Mouse (Mus musculus): ENCODE measurements at regions not wholly inside any gene's neighbourhood (a gene's known extent, or its start where the extent isn't known, plus 50 kb on each side); places are given as distances from the start of the nearest gene placed in this dataset.

DNA sequence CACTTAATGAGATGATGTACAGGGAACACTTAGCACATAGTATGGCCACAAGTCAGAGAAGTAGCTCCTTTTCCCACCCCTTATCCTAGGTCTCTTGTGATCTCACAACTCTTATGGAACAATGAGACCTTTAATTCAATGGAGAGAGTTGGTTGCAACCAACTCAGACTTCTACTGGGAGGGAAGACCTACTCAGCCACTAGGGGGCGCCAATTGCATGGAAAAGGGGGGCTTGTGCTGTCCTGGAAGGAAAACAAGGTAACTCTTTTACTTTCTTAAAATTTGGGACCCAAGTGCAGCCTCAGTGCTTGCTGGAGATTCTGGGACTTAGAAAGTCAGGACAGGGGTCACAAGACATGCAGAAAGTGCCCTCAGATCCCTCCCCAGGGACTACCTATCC is 60.7 kb upstream of the Kcnj15 start:
- peak; percentile 38 for DNase-seq

DNA sequence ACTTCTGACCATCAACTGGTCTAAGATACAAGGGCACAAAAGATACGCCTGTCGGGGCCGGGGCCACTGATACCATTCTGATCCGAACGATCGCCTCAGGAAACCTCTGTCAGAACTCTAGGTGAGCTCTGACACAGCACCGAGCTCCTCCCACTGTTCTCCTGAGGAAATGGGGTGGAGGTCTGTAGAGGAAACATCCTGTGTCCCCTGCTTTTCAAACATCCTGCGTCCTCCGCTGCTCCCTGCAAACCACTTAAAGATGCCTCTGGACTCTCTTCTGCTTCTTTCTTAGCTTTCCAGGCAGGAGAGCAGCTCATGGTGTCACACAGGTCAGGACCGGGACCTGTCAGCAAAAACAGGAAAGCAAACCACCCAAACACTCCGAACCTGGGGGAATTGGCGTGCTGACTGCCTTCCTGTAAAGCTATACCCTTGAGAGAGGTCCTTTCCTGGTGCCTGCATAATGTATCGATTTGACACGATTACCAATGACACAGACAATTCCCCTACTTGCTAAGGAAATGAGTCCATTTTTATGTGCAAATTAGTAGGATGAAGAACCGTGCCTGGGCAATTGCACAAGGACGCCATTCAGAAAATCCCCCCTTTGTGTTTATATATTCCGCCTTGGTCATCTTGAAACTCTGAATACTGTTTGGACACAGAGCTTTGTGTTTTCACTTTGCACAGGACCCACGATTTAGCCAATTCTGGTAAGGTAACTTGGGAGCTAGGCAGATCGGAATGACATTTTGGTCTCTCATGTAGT is 58.4 kb upstream of the Kcnj15 start:
- no peak for DNase-seq

DNA sequence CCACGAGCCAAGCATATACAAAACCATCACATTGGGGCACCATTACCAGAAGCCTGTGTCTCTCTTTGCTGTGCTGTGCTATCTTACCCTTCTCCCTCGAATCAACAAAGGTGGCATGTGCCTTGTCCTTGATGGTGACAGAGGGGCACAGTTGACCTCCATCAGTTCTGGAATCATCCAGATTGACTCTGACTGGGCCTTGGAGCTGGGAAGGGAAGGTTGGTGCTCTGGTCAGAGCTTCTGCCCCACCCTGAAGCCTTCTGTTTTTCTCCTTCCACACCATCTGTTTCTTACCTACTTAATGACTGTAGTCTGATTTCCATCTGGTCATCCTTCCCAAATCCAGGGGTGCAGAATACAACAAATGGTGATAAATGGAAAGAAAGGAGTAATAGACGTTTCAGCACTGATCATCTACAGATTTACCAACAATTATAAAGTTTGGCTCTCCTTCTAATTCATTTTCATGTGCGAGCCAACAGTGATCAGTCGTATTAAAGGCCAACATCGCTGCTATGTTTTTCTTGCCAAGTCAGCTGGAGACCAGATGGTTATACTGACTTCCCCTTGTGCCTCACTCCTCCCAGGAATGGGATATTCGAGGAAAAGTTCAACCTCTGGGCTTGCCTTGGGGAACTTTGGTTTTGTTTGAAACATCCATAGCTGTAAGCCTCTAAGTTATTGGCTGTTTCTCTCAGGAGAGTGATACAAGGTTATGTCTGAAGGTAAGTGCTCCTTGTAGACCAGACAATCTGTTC is 55.1 kb upstream of the Kcnj15 start:
- DNase-seq, result peak; percentile 33

DNA sequence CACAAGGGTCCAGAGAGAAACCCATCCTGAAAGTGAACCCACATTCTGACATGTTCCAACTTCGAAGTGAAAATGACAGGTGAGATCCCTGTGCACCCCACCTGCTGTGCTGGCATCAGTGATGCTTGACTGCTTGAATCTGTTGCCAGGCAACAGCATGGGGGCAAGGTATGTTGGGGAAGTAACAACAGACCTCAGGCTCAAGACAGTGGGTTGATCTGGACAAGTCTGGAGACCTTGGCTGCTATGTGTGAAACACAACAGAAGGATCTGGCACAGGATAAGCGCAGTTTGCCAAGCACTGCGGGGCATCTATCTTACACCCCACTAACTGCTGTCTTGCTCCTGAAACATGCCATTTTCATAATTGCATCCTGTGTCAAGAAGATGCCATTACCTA is 54.3 kb upstream of the Kcnj15 start:
- DNase-seq, result peak; percentile 71

GRCm38 (mm10) chr16:95203790-95204189 is 53.6 kb upstream of the Kcnj15 start:
- no peak for DNase-seq

DNA sequence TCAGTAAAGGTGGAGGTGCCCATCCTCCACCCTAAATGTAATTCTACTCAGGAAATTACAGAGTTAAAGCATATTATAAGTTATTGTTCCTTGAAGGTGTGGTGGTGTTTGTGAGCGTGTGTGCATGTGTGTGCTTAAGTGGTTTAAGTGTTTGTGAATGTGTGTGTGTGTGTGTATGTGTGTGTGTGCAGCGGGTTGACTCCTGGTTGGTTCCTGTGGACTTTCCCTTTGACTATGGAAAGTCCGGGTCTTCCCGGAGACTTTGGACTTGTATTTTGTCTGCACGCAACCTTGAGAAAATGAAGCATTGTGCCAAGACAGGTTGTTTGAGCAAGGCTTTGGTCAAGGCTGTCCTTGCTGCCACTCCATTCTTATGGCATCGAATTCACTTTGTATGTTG is 52.9 kb upstream of the Kcnj15 start:
- no peak for DNase-seq

- no peak for DNase-seq
Measured at GRCm38 (mm10) chr16:95206445-95206844, 50.9 kb upstream of the Kcnj15 start.

DNA sequence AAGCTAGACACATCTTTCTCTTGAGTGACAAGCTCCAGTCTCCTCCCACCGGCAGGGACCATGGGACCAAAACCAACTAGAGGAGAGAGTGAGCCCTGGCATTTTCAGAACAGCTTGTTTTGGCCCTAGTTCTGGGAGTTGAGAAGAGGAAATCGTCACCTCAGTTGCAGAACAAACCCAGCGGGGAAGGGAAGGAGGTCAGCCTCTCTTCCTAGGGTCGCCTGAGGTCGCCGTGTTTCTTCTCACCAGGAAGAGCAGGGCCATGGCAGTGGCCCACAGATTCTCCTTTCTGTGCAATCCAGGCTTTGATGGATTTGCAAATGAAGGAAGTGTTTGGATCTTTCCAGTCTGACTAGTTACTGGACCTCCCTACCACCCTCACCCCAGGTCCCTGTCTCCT is 49.8 kb upstream of the Kcnj15 start:
- DNase-seq, result no peak

All from cerebellum, adult 11-12 months (tissue).